Mouse (Mus musculus): ENCODE data around the gene Med7.
"Not testable (repeated sequence)": the region's sequence is repeated elsewhere in the genome, so short reads cannot be mapped to it uniquely, and the experiment has no call there.

The Med7 gene

GRCm38 (mm10) chr11:46428131-46428530 is 8.6 kb upstream of the Med7 start:
- not testable (repeated sequence) for DNase-seq (ENCODE audit: extremely low read depth, low read depth)

GRCm38 (mm10) chr11:46430123-46430522 is 6.6 kb upstream of the Med7 start:
- DNase-seq (ENCODE audit: extremely low read depth, low read depth): no peak

- DNase-seq (ENCODE audit: extremely low read depth, low read depth): no peak
These were observed 5.6 kb upstream of the Med7 start for GRCm38 (mm10) chr11:46431129-46431528.

GRCm38 (mm10) chr11:46435363-46435762 is 1.4 kb upstream of the Med7 start:
- no peak for DNase-seq (ENCODE audit: extremely low read depth, low read depth)

GRCm38 (mm10) chr11:46437459-46438000 is 805 bp downstream of the Med7 start:
- no peak for DNase-seq (ENCODE audit: extremely low read depth, low read depth)

- no peak for DNase-seq (ENCODE audit: extremely low read depth, low read depth)
These were observed 2.3 kb downstream of the Med7 start for GRCm38 (mm10) chr11:46439005-46439543.

- DNase-seq (ENCODE audit: extremely low read depth, low read depth): peak; percentile 90
These were observed 5.0 kb downstream of the Med7 start for GRCm38 (mm10) chr11:46441774-46442173.

- DNase-seq (ENCODE audit: extremely low read depth, low read depth): no peak
These were observed 6.4 kb downstream of the Med7 start for GRCm38 (mm10) chr11:46443152-46443551.

GRCm38 (mm10) chr11:46443979-46444378 is 7.3 kb downstream of the Med7 start:
- no peak for DNase-seq (ENCODE audit: extremely low read depth, low read depth)

GRCm38 (mm10) chr11:46446150-46446549 is 9.4 kb downstream of the Med7 start:
- DNase-seq (ENCODE audit: extremely low read depth, low read depth): no peak

GRCm38 (mm10) chr11:46447644-46448484 is 11.1 kb downstream of the Med7 start:
- peak; percentile 57 for DNase-seq (ENCODE audit: extremely low read depth, low read depth)

GRCm38 (mm10) chr11:46449461-46450080 is 12.8 kb downstream of the Med7 start:
- DNase-seq (ENCODE audit: extremely low read depth, low read depth): no peak

- DNase-seq (ENCODE audit: extremely low read depth, low read depth): peak; percentile 89
These were observed 17.8 kb downstream of the Med7 start, which contains the start of gene Havcr2 for GRCm38 (mm10) chr11:46454453-46455045. Havcr2 (plus strand) TSS chr11:46454935.

- DNase-seq (ENCODE audit: extremely low read depth, low read depth): no peak
These were observed 23.2 kb downstream of the Med7 start for GRCm38 (mm10) chr11:46459960-46460359.

- DNase-seq (ENCODE audit: extremely low read depth, low read depth): no peak
These were observed 24.6 kb downstream of the Med7 start for GRCm38 (mm10) chr11:46461362-46461761.

GRCm38 (mm10) chr11:46461931-46462330 is 25.2 kb downstream of the Med7 start:
- DNase-seq (ENCODE audit: extremely low read depth, low read depth): no peak

GRCm38 (mm10) chr11:46466878-46467277 is 30.2 kb downstream of the Med7 start:
- DNase-seq (ENCODE audit: extremely low read depth, low read depth): no peak

GRCm38 (mm10) chr11:46474220-46474619 is 37.5 kb downstream of the Med7 start:
- DNase-seq (ENCODE audit: extremely low read depth, low read depth): no peak

GRCm38 (mm10) chr11:46479311-46479710 is 42.6 kb downstream of the Med7 start:
- no peak for DNase-seq (ENCODE audit: extremely low read depth, low read depth)

- no peak for DNase-seq (ENCODE audit: extremely low read depth, low read depth)
These were observed 43.8 kb downstream of the Med7 start for GRCm38 (mm10) chr11:46480517-46480916.

- no peak for DNase-seq (ENCODE audit: extremely low read depth, low read depth)
These were observed 51.5 kb downstream of the Med7 start for GRCm38 (mm10) chr11:46488231-46488630.

GRCm38 (mm10) chr11:46488650-46489049 is 51.9 kb downstream of the Med7 start:
- no peak for DNase-seq (ENCODE audit: extremely low read depth, low read depth)

Data from MEL-GATA-1-ER (cell line).